Mouse (Mus musculus): Measurements from ENCODE around the gene Bri3.

Gene Bri3

GRCm38 (mm10) chr5:144431481-144431880 lies 187.2 kb downstream of the Bri3 start:
- DNase-seq (ENCODE audit: low spot score): no peak

GRCm38 (mm10) chr5:144439286-144440040 lies 195.2 kb downstream of the Bri3 start:
- no peak for DNase-seq (ENCODE audit: low spot score)

- no peak for DNase-seq (ENCODE audit: low spot score)
Measured at GRCm38 (mm10) chr5:144441831-144442271, 197.6 kb downstream of the Bri3 start.

GRCm38 (mm10) chr5:144446475-144447225 lies 202.4 kb downstream of the Bri3 start:
- peak; percentile 12 for DNase-seq (ENCODE audit: low spot score)

GRCm38 (mm10) chr5:144447226-144447616 lies 203.0 kb downstream of the Bri3 start:
- DNase-seq (ENCODE audit: low spot score): no peak

- DNase-seq (ENCODE audit: low spot score): no peak
Measured at GRCm38 (mm10) chr5:144447975-144448374, 203.7 kb downstream of the Bri3 start.

GRCm38 (mm10) chr5:144452776-144453455 lies 208.7 kb downstream of the Bri3 start:
- no peak for DNase-seq (ENCODE audit: low spot score)

- no peak for DNase-seq (ENCODE audit: low spot score)
Measured at GRCm38 (mm10) chr5:144457623-144458287, 213.5 kb downstream of the Bri3 start.

GRCm38 (mm10) chr5:144466987-144467386 lies 222.8 kb downstream of the Bri3 start:
- no peak for DNase-seq (ENCODE audit: low spot score)

- DNase-seq (ENCODE audit: low spot score): no peak
Measured at GRCm38 (mm10) chr5:144473056-144473455, 228.8 kb downstream of the Bri3 start.

- DNase-seq (ENCODE audit: low spot score): no peak
Measured at GRCm38 (mm10) chr5:144479677-144480171, 235.5 kb downstream of the Bri3 start.

- DNase-seq (ENCODE audit: low spot score): peak; percentile 13
Measured at GRCm38 (mm10) chr5:144483659-144484375, 239.6 kb downstream of the Bri3 start.

GRCm38 (mm10) chr5:144491308-144491707 lies 247.1 kb downstream of the Bri3 start:
- no peak for DNase-seq (ENCODE audit: low spot score)
